Mouse (Mus musculus): ENCODE results near the gene Atxn7l1. TPM values are rescaled to one million over a fixed set of nuclear protein-coding genes. Genes with fewer than 3 reads are reported as not detected.
A peak's percentile ranks its signal among the peaks of the same experiment; 100 is the strongest.

Atxn7l1 gene
- total and polyA plus RNA-seq, 2 experiments from 2014 or later, result 15.8 to 24.9 TPM

DNA sequence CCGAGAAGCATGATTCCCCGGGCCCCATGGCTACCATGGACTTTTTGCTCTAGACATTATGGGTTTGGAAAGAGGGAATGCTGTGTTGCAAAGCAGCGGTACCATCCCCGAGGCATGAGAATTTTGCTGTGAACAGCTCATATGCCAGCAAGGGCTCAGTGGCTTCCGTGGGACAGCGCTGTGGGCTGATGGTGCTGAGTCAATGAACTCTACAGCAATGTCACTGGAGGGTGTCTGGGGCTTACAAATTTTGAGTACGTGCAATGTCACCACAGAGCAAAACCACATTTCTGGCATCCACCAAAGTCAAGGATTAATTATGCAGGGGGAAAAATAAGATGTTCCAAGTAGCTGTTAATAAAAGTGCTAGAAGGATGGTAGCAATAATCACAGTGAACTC lies 42.6 kb downstream of the Atxn7l1 start:
- Histone ChIP-seq H3K9me3 (ENCODE audit: low read length) (no peaks in the 10 kb centered on the region), H3K27me3 (ENCODE audit: insufficient read depth, low read length) (no peaks in the 10 kb centered on the region), H3K4me3 (ENCODE audit: low read length) (no peak overlapping the region), H3K4me2 (ENCODE audit: low read depth, low read length) (no peak overlapping the region), H3K9ac (replicated peaks; ENCODE audit: low read length) (no peak overlapping the region), H3K4me1 (ENCODE audit: insufficient read depth, low read length) (peaks cover 10% of the 10 kb centered on the region; the same call in 1 of the 2 replicates), H3K27ac (no peak overlapping the region), H3K36me3 (ENCODE audit: insufficient read depth, low read length) (no peaks in the 10 kb centered on the region)
- DNase-seq (ENCODE audit: low spot score) (no peak), ATAC-seq (no peak)
- 87% methylated on average over 7 of the region's 7 CpGs for WGBS
- no peak for TF ChIP-seq CTCF (IDR thresholded peaks at IDR 0.05; ENCODE audit: low read depth)

DNA sequence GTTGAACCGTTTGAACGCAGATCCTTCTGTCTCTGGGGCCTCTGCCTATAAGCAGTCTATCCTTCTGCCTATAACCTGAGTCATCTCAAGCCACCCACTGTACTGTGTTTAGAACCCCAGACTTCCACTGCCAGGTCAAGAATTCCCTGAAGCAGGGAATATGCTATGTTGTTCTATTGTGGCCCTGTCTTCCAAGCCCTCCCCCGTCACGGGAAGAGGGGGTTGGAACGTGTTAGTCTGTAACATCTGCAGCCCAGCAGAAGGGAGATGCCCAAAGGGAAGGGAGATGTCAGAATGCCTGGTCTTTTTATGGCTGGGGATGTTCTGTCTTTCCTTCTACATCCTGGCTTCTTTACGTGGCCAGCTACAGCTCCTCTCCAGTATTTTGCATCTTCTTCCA lies 43.1 kb downstream of the Atxn7l1 start:
- no peaks in the 10 kb centered on the region for H3K36me3 ChIP-seq (ENCODE audit: insufficient read depth, low read length)
- no peak overlapping the region for H3K4me3 ChIP-seq (ENCODE audit: low read length)
- ATAC-seq (no peak), DNase-seq (ENCODE audit: low spot score) (no peak)
- 63% methylated on average over 6 of the region's 6 CpGs for WGBS
- peaks cover 10% of the 10 kb centered on the region; the same call in 1 of the 2 replicates for H3K4me1 ChIP-seq (ENCODE audit: insufficient read depth, low read length)
- H3K9ac ChIP-seq (replicated peaks; ENCODE audit: low read length), result no peak overlapping the region
- H3K9me3 ChIP-seq (ENCODE audit: low read length), result no peaks in the 10 kb centered on the region
- H3K27me3 ChIP-seq (ENCODE audit: insufficient read depth, low read length), result no peaks in the 10 kb centered on the region
- TF ChIP-seq CTCF (IDR thresholded peaks at IDR 0.05; ENCODE audit: low read depth), result no peak
- no peak overlapping the region for H3K4me2 ChIP-seq (ENCODE audit: low read depth, low read length)
- no peak overlapping the region for H3K27ac ChIP-seq

DNA sequence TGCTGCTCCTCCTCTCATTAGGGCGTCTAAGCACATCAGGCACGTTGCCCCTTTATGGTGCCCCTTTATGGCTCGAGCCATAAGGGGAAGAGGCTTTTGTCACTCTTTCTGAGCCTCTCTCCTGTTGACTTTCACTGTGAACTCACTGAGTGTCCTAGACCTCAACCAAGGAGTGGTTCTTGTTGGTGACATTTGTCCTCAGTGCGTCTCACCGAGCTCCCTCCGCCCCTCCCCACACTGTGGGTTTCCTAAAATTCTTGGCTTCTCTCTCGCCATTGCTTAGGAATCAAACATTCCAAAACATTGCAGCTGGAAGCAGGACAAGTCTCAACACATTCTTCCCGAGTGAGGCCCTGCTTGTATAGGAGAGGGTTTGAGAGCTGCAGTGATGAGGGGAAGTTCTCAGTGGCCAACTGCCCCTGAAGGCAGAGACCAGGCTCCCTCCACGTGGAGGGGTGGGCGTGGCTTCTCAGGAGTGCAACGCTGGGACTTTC lies 46.0 kb downstream of the Atxn7l1 start:
- Histone ChIP-seq H3K36me3 (ENCODE audit: insufficient read depth, low read length) (no peaks in the 10 kb centered on the region), H3K27me3 (ENCODE audit: insufficient read depth, low read length) (no peaks in the 10 kb centered on the region), H3K9me3 (ENCODE audit: low read length) (no peaks in the 10 kb centered on the region), H3K4me1 (ENCODE audit: insufficient read depth, low read length) (peaks cover 8% of the 10 kb centered on the region), H3K9ac (replicated peaks; ENCODE audit: low read length) (no peak overlapping the region), H3K27ac (no peak overlapping the region), H3K4me2 (ENCODE audit: low read depth, low read length) (no peak overlapping the region), H3K4me3 (ENCODE audit: low read length) (no peak overlapping the region)
- TF ChIP-seq CTCF (IDR thresholded peaks at IDR 0.05; ENCODE audit: low read depth), result no peak
- DNase-seq (ENCODE audit: low spot score) (peak; percentile 71), ATAC-seq (peak; percentile 79)
- 27% methylated on average over 11 of the region's 11 CpGs for WGBS

DNA sequence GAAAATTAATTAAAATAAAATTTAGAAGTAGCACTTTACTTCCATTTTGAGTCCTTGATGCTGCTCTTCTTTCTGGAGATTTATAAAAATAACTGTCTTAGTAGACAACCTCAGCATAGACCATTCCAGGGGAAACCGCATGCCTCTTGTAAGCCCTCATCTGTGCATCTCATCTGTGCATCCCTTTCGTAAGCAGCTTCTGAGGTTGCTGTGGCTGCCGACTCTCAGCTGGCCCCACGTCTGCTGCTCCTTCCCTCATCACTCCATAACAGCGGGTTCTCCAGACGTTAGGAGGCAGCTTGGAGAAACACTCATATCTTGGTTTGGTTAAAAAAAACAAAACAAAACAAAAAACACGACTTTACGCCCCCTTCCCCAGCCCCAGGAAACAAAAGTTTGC lies 47.7 kb downstream of the Atxn7l1 start:
- Histone ChIP-seq H3K27me3 (ENCODE audit: insufficient read depth, low read length) (no peaks in the 10 kb centered on the region), H3K9me3 (ENCODE audit: low read length) (no peaks in the 10 kb centered on the region), H3K4me3 (ENCODE audit: low read length) (no peak overlapping the region), H3K9ac (replicated peaks; ENCODE audit: low read length) (no peak overlapping the region), H3K4me1 (ENCODE audit: insufficient read depth, low read length) (peaks cover 8% of the 10 kb centered on the region), H3K36me3 (ENCODE audit: insufficient read depth, low read length) (no peaks in the 10 kb centered on the region), H3K27ac (no peak overlapping the region), H3K4me2 (ENCODE audit: low read depth, low read length) (no peak overlapping the region)
- no peak for TF ChIP-seq CTCF (IDR thresholded peaks at IDR 0.05; ENCODE audit: low read depth)
- ATAC-seq, result no peak
- 35% methylated on average over 8 of the region's 8 CpGs for WGBS
- no peak for DNase-seq (ENCODE audit: low spot score)

DNA sequence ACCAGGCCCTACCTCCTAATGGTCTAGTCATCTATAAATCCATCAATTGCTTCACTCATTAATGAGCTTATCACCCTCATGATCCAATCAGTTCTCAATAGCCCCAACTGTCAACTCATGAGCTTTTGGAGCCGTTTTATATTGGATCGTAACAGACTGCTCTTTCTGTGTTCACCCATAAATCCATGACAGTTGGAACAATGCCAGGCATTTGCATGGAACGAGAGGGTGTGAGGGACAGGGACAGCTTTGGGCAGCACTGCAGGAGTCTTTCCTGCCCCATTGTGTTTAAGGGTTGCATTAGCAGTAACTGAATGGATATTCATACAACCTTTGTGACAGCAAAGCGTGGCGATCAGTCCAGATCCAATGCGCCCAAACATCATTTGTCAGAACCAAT lies 49.8 kb downstream of the Atxn7l1 start:
- H3K36me3 ChIP-seq (ENCODE audit: insufficient read depth, low read length), result no peaks in the 10 kb centered on the region
- no peak overlapping the region for H3K9ac ChIP-seq (replicated peaks; ENCODE audit: low read length)
- 23% methylated on average over 6 of the region's 6 CpGs for WGBS
- H3K4me1 ChIP-seq (ENCODE audit: insufficient read depth, low read length), result peaks cover 8% of the 10 kb centered on the region
- H3K9me3 ChIP-seq (ENCODE audit: low read length), result no peaks in the 10 kb centered on the region
- no peak overlapping the region for H3K4me2 ChIP-seq (ENCODE audit: low read depth, low read length)
- ATAC-seq (peak; percentile 29; the same call in 1 of the 2 replicates), DNase-seq (ENCODE audit: low spot score) (peak; percentile 65)
- H3K27me3 ChIP-seq (ENCODE audit: insufficient read depth, low read length), result no peaks in the 10 kb centered on the region
- no peak overlapping the region for H3K27ac ChIP-seq
- no peak for TF ChIP-seq CTCF (IDR thresholded peaks at IDR 0.05; ENCODE audit: low read depth)
- H3K4me3 ChIP-seq (ENCODE audit: low read length), result no peak overlapping the region

DNA sequence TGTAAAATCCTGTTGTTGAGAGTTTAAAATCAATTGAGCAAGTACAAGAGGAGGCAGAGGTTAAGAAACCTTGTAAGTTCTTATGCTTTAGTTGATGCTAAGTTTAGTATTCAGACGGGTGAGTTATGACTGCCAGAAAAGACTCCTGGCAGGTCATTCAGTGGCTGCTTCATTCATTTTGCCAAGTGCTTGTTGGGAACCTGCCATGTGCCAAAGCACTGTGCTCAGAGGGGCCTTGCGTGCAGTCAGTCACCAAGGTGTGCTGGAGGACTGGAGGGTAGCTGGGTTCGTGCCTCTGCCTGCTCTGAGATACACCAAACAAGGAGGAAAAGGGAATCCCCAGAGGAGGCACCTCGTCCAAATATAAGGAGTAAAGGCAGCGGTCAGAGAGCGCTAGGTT lies 50.3 kb downstream of the Atxn7l1 start:
- Histone ChIP-seq H3K27me3 (ENCODE audit: insufficient read depth, low read length) (no peaks in the 10 kb centered on the region), H3K4me1 (ENCODE audit: insufficient read depth, low read length) (peaks cover 11% of the 10 kb centered on the region), H3K27ac (no peak overlapping the region), H3K9ac (replicated peaks; ENCODE audit: low read length) (no peak overlapping the region), H3K36me3 (ENCODE audit: insufficient read depth, low read length) (no peaks in the 10 kb centered on the region), H3K4me2 (ENCODE audit: low read depth, low read length) (no peak overlapping the region), H3K9me3 (ENCODE audit: low read length) (no peaks in the 10 kb centered on the region), H3K4me3 (ENCODE audit: low read length) (no peak overlapping the region)
- ATAC-seq, result no peak
- no peak for TF ChIP-seq CTCF (IDR thresholded peaks at IDR 0.05; ENCODE audit: low read depth)
- DNase-seq (ENCODE audit: low spot score), result no peak
- 47% methylated on average over 6 of the region's 6 CpGs for WGBS

DNA sequence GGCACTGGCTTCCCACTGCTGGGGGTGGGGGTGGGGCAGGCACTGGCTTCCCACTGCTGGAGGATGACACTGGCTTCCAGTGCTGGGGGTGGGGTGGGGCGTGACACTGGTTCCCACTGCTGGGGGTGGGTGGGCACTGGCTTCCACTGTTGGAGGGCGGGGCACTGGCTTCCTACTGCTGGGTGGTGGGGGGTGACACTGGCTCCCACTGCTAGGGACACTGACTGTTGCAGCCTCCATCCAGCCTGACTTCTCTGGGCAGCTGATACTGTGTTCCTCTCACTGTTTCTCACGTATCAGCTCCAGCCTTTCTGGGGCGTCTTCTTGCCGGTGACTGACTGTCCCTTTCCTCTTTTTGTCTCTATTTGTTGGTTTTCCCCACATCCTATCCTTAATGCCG lies 53.6 kb downstream of the Atxn7l1 start:
- ATAC-seq, result peak; percentile 28; the same call in 1 of the 2 replicates
- H3K4me2 ChIP-seq (ENCODE audit: low read depth, low read length), result no peak overlapping the region
- H3K4me1 ChIP-seq (ENCODE audit: insufficient read depth, low read length), result peaks cover 3% of the 10 kb centered on the region; the same call in 1 of the 2 replicates
- no peaks in the 10 kb centered on the region for H3K36me3 ChIP-seq (ENCODE audit: insufficient read depth, low read length)
- no peaks in the 10 kb centered on the region for H3K27me3 ChIP-seq (ENCODE audit: insufficient read depth, low read length)
- no peak overlapping the region for H3K4me3 ChIP-seq (ENCODE audit: low read length)
- 79% methylated on average over 6 of the region's 6 CpGs for WGBS
- DNase-seq (ENCODE audit: low spot score), result no peak
- H3K9ac ChIP-seq (replicated peaks; ENCODE audit: low read length), result no peak overlapping the region
- H3K9me3 ChIP-seq (ENCODE audit: low read length), result no peaks in the 10 kb centered on the region
- TF ChIP-seq CTCF (IDR thresholded peaks at IDR 0.05; ENCODE audit: low read depth), result no peak
- H3K27ac ChIP-seq, result no peak overlapping the region
